Mouse (Mus musculus) MEL-GATA-1-ER (cell line): Measurements from ENCODE around the gene Rtn4ip1.
"Not testable (repeated sequence)": the region's sequence is repeated elsewhere in the genome, so short reads cannot be mapped to it uniquely, and the experiment has no call there.

Experiments
- DNase-seq: peaks from one replicate; pipeline ENCODE4 v3.0.0-alpha.2; 2012; ENCODE audit warnings: low read depth; ENCODE audit errors: extremely low read depth

Rtn4ip1 gene

DNA sequence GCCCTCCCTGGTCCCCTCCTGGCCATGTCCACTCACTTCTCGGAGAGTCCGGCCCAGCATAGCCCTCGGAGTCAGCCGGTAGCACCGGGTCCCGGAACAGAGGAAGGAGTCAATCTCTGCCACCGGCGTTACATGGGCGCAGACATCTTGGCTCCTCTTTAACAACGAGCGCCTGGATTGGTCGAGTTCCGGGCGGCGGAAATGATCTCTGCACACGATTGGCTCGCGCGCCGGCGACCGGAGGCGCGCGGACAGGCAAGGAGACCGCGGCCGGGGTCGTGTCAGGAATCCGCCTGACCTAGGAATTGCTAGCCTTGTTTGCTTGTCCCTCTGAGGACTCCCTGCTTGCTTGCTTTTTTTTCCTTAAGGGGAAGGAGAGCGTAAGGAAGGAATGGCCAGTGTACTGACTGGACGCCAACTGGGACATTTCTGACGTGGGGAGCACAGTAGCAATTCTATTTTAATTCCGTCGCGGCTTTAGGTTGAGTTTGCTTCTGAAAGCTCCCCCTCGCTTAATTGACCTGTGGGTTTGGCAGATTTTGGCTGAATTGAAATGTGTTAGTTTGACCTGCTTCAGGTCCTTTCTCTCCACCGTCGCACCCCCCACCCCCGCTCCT lies at the start of gene Rtn4ip1, which contains the start of gene Qrsl1:
TSS of gene Rtn4ip1 (plus strand) at position 230 of the 617 bp plus-strand sequence.
TSS of gene Qrsl1 (minus strand) at position 168 of the 617 bp plus-strand sequence.
- DNase-seq = peak; percentile 81

DNA sequence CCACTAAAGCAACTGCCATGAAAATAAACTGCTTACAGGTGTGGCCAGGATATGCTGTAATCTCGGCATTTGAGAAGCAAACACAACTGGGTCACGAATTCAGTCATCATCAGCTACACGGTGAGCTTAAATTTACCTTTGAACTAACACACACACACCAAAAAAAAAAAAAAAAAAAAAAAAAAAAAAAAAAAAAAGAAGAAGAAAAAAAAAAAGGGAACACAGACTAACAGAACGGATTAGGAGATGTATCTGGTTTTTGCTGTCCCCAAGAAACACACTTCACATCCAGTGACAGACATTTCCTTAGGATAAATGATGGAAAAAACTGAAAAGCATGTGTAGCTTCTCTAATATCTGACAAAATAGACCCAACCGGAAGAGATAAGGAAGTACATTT lies 49.7 kb upstream of the Rtn4ip1 start:
- DNase-seq = peak; percentile 49

DNA sequence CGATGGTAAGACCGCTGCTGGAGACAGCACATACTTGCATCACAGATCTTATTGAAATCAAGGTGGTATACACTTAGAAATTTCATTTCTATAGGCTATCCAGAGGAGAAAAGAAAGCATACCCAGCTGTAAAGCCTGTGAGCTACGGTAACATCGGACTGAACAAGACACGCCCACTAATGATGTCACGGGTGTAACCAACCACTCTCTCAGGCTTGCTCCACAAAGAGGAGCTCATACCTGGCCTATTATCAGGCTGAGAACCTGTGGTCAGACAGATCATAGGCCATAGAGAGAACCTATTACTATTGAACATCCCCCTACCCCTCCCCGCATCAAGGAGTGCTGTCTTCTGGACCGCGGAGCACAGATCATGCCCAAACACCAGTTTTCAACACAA lies 45.7 kb upstream of the Rtn4ip1 start:
- no peak for DNase-seq

DNA sequence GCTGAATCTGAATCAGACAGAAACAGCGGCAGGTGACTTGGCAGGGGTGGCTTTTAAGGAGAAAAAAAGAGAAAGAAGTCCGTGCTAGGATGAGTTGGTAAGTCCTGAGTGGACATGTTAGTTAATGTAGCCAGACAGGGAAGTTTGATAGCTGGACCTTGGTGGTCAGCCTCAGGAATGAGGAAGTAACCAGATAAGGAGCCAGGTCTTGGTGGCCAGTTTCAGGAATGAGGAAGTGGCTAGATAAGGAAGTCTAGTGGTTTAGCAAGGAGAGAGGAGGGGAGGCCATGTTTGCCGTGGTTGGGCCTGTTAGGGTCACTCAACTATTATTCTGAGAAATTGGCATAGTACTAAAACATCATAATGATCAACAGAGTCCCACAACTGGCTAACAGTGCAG lies 45.3 kb upstream of the Rtn4ip1 start:
- peak; percentile 86 for DNase-seq

DNA sequence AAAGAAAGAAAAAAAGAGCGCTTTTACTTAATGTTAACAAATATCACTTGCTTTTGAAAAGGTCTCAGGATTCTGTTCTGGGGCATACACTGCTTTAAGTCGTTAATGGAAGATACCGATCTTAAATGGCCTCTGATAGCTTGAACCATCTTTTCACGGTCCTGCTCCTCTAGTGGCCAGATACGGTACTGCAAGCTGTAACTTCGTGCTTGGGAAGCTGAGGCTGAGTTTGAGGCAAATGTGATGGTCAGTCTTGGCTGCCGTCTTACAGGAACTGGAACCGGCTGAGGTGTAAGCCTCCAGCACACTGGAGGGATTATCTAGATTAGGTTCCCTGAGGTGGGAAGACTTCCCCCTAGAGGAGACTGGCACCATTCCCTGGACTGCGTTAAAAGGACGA lies 30.9 kb upstream of the Rtn4ip1 start:
- no peak for DNase-seq

DNA sequence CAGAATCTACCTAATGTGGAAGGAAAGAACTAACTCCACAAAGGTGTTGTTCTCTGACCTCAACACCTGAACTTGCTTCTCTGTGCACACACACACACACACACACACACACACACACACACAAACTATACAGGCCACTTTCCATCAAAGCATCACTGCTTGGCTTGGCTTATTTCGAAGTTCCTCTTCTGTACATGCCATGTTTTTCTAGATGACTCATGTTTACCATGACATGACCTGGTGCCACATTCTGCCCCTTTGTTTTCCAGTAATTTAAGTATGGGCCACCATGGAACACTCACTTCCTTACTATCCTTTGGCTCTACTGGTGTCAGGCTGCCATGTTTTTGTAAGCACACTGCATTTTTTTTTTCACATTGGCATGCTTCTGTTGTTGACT lies 30.1 kb upstream of the Rtn4ip1 start:
- DNase-seq = no peak

DNA sequence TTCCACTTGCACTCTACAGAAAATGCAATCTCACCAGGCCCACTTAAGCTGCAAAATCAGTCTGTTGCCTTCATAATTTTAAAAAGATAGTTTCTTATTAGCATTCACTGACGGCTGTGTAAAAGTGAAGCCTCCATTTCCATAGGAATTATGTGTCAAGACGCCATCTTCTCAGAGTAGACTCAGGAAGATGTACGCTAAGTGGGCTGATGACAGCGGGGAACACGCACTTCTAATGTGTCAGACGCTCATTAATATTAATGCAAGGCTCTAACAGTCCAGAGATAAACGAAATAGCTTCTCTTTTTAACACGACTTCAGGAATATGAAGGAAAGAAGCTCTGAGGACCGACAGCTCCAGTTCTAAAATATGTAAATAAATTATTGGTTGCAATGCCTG lies 13.9 kb upstream of the Rtn4ip1 start:
- no peak for DNase-seq

DNA sequence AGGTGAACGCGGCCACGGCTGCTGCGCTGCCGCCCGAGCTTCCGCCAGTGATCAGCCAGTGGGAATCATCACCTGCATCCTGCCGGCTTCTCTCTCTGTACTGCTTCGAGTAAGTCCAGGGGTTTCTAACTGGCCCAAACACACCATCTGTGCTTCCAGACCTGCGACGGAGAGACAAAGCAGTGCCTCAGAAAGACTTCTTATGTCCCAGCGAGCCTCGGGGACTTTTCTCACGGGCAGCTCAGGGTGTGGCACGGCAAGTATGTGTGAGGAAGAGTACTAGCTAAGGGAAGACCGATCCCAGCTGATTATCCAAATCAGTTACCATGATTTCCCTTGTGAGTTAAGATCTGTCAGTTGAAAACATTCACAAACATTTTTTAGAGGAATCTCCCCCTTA lies 12.6 kb upstream of the Rtn4ip1 start:
- no peak for DNase-seq

DNA sequence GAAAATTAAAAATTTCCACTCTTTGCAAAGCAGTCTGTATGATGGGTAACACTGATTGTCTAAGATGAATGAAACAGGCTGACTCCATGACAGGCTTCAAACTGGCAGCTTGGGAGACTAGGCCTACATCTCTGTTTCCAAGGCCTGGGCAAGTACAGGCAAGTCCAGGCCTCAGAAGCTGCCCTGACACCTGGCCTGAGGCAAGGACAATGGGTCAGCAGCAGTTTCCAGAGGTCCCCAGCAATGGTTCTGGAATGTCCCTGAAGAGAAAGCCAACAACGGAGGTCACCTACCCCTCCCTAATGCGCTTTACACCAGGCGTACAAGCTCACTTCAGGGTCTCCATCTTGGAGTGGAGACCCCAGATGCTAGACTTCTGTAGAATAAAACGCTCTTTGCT lies 8.6 kb upstream of the Rtn4ip1 start:
- no peak for DNase-seq

DNA sequence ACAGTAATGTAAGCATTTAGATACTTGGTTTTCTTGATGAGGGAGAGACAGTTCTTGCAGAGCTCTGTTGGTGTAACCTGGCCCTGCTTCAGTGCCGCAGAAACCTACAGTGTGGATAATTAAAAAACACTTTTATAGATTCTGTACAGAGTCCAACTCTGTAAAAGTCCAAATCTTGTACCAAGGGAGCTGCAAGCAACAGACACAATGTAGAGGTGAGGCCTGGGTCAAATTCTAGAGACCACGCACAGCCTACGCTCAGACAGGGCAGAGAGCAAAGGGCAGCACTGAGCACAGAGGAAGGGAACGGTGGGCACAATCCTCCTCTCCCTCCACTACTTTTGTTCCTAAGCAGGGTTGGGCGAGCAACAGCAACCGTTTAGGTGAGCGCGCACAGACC lies 5.5 kb upstream of the Rtn4ip1 start:
- no peak for DNase-seq

DNA sequence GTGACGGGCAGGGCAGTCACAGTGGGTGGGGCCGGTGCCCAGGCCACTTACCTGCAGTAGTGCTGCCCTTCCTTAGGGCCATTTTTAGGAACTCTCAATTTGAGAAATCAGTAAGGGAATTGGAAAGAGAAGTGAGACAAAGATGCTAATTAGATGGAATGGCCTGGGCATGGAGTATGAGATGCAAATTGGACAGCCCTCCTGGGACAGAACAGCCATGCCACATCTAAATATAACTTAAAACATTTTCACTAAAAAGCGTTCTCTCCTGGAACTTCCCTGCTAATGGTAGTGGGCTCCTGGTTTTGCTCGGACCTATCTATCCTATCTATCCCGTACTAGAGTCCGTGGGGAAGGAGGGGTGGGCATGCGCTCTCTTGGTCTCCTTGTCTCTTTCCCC lies 3.3 kb upstream of the Rtn4ip1 start:
- no peak for DNase-seq

DNA sequence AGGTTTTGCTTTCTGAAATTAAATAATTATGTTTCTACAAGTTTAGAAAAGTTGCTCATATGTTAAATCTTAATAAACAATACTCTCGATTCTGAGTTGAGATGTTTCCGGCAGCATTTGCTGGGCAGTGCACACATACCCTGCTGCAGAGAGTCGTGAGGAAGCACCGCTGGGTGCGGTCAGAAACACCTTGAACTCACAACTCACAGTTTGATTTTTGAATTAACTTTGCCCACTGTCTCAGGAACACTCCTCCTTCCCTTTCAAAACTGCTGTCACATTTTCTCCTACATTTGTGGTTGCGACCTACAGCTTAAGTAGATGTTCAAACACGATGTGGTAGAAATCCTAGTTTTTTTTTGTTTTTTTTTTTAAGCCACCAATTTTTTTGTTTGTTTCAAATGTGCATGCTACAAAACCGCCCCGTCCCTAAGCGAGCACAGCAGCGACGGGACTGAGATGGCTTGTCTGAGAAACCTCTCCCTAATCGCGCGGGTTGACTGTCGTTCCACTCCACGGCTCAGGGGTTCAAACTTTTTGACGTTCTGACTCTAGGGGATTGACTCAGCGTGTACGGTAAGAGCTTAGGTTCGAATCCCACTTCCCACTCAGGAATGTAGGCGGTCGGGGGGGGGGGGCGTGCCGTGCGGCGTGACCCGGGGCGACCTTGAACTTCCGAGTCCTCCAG lies 580 bp upstream of the Rtn4ip1 start:
- DNase-seq = peak; percentile 27

DNA sequence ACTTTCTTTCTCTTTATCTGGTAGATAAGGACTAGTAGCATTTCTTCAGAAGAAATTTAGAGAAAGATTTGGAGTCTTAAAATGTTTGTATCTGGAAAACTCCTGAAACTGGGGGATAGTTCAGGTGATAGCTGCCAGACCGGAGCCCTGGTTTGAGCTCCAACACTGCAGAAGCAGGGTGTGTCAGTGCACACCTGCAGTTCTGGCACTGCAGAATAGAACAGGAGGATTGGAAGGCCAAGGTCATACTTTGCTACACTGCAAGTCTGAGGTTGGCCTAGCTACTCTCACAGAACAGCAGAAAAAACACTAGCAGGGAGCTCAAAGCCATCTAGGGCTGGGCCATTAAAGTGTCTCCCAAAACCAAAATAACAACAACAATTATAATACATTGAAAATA lies 3.0 kb downstream of the Rtn4ip1 start:
- no peak for DNase-seq

DNA sequence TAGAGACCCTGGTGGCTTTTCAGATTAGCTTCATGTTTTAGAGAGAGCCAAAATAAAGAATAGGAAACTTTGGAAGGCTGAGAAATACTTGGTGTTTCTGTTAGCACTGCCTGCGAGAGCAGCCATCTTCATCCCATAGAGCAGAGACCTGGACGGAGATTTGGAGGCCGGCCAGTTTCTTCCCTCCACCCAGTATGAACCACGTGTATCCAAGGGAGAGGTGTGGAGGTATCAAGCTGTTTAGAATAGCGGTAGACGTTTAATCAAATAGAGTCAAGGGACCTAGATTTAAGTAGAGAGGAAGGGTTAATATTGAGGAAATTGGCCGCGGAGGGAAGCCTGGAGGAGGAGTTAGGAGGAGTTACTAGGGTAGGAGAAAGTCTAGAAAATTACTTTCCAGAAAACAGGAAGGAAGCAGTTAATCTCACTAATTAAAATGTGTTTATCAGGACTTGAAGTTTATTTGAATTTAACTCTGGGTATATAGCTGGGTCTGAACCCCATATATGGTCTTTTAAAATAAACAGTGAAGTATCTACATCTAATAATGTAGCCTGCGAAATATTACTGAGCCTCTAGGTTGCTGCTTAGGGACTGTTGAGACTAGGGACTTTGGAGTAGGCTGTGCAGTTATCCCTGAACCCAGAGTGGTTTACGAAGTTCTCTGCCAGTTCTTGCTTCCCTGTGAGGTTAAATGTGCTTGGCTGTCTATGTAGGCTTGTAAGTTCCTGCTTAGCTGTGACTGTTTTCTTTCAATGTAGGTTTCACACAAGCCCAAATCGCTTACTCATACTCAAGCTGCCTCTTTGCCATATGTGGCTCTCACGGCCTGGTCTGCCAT lies 8.6 kb downstream of the Rtn4ip1 start:
- peak; percentile 85 for DNase-seq

DNA sequence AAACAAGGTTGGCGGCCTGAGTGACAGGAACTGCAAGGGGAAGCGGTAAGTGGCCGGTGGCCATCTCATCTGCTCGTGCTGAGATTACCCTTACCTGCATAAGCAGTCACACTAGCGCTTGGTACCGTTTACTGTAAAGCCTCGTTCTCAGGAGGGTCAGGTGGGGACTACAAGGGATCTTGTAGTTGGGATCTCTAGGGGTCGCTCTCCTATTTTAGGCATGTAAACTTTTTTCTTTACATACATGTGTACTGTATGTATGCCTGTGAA lies 9.2 kb downstream of the Rtn4ip1 start:
- no peak for DNase-seq

DNA sequence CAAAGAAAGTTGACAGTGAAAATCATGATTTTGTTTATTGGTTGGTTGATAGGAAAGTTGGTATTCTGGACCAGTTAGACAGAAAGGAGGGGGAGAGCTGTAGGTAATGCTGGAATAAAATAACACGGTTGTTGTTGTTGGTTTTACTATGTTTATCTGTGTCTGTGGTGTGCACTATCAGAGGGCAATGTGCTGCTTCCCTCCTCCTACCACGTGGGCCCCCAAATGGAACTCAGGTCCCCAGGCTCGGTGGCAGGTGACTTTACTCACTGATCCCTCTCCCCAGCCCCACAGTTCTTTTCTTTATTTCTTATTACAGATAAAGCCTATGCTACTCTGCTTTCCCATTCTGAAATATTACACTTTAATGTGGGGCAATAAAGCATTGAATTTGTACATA lies 10.6 kb downstream of the Rtn4ip1 start:
- no peak for DNase-seq

DNA sequence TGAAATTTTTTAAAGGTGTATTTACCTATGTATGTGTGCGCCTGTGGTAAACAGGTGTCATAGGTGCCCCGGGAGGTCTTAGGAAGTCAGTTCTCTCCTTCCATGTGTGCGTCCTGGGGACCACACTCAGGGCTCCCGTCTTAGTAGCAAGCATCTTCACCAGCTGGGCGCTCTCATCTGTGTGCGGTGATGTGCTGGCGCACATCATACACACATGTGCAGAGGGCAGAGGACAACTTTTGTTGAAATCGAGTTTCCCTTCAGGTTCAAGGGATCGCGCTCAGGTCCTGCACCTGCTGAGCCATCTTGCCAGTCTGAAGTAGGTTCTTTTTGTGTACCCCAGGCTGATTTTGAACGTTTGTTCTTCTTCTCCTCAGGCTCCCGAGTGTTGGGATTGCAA lies 14.6 kb downstream of the Rtn4ip1 start:
- no peak for DNase-seq

DNA sequence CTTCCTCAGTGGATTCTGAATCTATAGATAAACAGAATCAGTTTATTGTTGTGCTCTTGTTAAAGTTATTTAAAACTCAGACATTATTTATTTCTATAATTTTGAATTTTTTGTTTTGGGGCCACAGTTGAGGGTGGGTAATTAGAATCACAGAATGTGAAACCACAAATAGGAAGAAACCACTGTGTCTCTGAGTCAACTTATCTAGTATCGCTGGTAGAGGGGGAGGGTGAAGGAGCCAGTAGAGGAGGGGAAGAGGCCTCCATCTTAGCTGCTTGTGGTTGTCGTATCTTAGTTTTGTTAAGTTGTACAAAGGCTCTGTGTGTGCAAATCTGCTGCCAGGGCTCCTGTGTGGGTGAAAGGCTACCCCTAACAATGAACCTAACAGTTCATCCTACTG lies 15.1 kb downstream of the Rtn4ip1 start:
- no peak for DNase-seq

DNA sequence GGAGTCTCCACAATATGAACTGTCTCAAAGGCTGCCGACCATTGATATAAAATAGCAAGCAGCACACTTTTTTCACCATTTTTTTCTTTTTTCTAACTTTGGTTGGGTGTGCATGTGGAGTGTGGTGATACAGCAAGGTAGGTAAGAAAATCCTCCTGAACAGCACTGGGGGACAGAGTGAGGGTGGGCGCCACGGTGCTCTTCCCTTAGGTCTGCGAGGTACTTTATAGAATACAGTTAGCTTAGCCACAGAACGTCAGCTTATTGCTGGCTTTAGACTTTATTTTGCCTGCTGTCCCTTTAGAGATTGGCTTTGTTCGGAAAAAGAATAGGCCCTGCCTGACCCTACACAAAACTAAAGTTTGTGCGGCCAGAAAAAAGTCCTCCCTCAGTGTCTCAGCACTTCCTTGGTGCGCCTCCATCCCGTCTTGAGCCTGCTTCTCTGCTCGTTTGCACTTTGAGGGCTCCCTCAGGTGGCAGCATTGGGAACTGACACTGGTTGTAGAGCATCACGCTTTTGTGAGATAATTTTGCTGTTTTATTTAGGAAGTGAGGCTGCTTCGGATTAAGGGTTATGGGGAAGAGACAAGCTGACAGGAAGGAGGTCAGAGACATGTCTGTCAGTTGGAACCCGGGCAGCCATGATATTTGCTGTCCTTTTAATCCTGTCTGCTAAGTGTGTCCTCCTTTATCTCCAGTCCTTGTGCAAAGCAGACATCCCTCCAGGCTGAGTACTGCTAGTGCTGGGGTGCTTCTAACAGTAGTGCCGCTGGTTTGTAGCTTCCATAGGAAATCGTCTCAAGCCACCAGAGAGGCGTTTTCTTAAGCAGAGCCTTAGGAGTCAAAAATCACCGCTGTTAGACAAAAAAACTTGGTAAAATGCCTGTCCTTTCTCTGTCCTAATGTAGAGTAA lies 17.3 kb downstream of the Rtn4ip1 start:
- DNase-seq = peak; percentile 77

DNA sequence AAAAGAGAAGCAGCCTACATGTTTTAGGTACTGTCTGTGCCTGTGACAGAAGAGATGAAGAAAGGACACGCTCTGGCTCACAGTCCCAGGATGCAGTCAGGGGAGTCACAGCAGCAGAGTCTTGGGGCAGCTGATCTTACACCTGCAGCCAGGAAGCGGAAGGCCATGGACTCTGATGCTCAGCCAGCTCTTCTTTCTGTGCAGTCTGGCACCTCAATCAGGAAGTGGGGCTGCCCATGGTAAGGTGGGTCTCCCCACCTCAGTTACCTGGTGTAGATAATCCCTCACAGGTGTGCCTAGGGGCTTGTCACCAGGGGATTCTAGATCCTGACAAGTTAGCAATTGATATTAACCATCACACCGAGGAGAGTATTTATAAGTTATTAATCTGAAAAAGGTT lies 21.5 kb downstream of the Rtn4ip1 start:
- no peak for DNase-seq

DNA sequence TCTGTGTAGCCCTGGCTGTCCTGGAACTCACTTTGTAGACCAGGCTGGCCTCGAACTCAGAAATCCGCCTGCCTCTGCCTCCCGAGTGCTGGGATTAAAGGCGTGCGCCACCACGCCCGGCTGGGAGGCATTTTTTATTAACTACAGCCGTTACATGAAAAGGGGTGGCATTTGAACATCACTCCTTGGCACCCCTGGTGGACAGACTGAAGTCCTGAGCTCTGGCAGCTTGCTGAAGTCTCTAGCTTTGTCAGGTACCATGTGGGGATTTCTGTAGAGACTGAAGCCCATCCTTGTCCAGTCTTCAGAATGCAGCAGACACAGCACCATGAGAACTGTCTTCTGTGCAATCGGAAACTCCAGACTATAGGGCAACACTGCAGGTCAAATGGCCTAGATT lies 24.2 kb downstream of the Rtn4ip1 start:
- not testable (repeated sequence) for DNase-seq

DNA sequence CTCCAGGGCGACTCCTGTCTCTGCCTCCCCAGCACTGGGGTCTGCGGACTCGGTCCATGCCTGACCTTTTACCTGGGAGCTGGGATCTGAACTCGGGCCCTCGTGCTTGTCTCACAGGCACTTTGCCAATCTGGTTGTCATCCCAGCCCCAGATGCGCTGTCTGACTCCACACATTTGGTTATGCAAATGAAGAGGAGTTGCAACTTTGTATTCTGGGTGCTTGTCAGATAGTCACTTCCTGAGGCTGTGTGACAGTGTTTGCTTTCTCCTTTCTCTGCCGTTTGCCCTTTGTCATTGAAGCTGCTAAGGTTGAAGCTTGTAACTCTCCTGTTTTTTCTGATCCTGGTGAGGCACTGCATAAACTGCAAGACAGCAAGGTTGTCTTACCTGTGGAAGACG lies 26.1 kb downstream of the Rtn4ip1 start:
- DNase-seq = no peak
